Mouse (Mus musculus) adipose tissue, adult 10 weeks (tissue): Measurements from ENCODE around the gene Tmem234. TPM values are rescaled to one million over a fixed set of nuclear protein-coding genes. Genes with fewer than 3 reads are reported as not detected.

ENCODE experiments used
- polyA plus RNA-seq: library from polyadenylated mRNA; stranded (reverse); fragments of 350-450 nt; fragmentation: Illumina TruSeq; extraction: RNeasy Lipid Tissue Mini Kit (QIAGEN cat#74804); gene quantifications from one replicate; pipeline ENCODE4 v1.2.3, GENCODE M21; 2014; ENCODE audit warnings: low read depth, low replicate concordance

Gene Tmem234
- polyA plus RNA-seq, result 210 TPM

DNA sequence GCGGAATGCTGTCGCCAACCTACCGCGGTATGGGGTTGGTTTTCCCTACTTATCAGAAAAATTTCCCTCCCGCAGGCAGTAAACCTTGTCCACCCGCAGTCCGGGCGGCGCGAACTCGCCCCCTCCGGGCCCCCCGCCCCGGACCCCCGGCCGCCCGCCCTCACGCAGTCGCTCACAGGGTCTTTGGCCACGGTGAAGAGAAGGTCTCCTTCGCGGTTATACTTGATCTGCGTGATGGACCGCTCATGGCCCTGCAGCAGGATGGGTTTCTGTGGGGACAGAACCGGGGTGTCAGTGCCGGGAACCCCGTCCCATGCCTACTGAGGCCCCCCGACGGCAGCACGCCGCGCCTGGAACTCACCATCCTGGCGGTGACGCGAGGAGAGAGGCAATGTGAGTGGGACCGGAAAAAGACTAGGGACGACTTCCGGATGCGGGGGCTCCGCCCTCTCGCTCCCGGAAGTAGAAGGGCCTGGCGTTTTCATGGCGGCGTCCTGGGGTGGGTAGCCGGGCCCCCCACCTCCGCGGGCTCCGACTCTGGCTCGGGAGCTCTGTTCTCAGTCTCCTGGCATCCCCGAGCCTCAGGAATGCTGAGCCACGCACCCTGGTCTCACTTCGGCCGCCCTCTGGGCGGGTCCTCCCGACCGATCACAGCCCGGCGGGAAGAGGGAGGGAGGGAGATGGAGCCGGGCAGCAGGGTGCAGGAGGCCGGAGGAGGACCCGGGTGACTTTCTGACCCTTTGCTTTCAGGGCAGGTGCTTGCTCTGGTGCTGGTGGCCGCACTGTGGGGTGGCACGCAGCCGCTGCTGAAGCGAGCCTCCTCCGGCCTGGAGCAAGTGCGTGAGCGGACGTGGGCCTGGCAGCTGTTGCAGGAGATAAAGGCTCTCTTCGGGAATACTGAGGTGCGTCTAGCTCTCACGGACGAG, at the start of gene Tmem234, which contains the start of gene Eif3i:
Gene Tmem234, plus strand, starts transcription at position 436 of the 926 bp plus-strand sequence.
Gene Eif3i, minus strand, starts transcription at position 416 of the 926 bp plus-strand sequence.

DNA sequence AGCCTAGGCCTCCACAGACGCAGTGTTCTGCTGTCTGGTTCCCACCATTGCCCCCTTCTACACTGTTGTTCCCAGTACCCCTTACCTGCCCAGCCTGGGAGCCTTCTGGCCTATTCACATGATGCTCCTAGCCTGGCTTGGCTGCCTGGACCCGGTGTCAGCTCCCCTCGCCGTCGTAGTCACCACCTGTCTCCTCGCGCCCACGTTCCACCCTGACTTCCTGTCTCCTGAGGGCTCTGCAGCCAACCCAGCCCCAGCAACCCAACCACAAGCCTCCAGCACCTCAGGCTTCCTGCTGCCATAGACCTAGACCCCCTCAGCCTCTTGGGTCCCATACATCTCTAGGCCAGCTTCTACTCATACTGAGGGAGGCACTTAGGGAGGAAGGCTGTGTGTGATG, 27.0 kb upstream of the Tmem234 start, which contains the start of gene Lck:
Gene Lck, minus strand, starts transcription at position 212 of the 400 bp plus-strand sequence.

DNA sequence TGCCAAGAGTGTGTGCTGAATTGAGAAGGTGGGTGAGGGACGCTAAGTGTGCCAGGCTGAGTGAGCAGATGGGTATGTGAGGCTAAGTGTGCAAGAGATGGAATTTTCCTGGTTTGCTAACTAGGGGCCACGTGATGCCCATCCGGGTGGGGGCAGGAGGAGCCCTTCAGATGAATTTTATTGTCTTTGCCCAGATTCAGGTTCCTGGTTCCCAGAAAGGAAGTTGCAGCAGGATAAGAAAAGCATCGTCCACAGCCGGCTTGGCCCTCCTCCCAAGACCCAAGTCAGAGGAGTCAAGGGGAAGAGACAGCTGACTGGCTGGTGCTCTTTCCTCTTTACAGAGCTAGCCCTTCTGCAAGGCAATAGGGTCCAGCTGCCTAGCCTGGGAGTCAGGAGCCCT, 22.0 kb upstream of the Tmem234 start, which contains the start of gene Fam167b:
Gene Fam167b, minus strand, starts transcription at position 84 of the 400 bp plus-strand sequence.

DNA sequence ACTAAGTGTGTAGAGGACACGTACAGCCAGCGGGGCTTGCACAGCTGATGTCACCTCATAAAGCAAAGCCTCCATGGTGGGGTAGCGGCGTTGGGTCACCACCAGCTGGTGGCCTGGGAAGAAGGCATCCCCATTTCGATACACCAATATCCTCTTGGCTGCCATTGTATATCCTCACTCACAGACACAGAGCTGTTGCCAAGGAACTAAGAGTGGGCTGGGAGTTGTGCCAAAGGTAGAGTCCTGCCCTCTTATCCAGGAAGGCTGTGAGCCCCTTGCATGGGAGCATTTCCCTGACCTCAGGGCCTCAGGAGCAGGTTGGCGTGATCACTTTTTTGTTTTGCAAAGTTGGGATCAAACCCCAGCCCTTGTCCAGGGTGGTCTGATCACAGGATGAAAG, 13.6 kb downstream of the Tmem234 start, which contains the start of gene Dcdc2b:
Gene Dcdc2b, minus strand, starts transcription at position 165 of the 400 bp plus-strand sequence.

DNA sequence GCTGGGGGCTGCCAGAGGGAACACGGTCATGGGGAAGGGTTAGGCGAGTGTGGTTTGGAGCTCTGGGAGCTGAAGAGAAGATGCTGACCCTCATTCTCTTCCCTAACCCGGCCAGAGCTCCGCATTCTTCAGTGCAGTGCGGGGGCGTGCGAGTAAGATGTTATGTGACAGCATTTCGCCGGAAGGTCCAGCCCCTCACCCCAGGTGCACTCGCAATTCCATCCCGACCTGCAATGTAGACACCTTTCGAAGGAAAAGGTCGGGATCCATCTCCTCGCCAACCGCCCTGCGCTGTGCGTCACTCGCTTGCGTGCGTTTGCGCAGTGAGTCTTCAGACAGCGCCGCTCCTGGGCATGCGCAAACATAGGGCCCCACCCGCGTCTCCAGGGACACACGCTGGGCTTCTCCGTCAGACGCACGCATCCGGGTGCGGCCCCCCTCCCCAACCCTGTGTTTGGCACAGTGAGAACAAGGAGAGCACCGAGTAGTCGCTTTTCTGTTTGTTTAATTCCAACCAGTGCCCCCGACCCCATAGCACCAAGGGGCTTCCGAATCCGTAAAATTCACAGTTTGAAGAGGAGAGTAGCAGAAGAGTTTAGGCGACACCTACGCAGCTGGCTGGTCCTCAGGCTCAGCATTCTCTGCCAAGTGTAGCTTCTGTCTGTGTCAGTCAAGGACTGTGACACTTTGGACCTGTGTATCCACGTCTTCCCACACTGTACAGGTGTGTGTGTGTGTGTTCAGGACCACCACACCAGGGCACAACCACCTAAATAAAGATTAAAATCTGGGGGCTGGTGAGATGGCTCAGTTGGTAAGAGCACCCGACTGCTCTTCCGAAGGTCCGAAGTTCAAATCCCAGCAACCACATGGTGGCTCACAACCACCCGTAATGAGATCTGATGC, 18.6 kb downstream of the Tmem234 start, which contains the start of gene Iqcc:
Gene Iqcc, minus strand, starts transcription at position 314 of the 906 bp plus-strand sequence.

DNA sequence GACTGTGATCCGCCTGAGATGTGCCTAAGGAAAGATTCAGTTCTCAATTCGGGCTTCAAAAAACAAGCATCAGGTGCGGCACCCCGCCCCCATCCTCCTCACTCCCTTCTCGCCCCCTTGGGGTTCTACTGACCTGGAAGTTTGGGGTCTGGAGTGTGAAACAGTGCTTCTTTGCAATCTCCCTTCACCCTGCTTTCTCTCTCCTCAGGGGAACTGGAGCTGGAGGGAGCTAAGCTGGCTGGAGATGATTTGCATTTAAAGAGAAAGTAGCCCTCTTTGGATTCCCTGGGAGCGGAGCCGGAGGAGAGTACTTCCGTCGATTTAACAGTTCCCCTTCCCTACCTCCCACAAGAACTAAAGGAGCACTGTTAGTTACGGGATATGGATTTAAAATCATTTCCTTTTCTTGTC, 23.2 kb downstream of the Tmem234 start, which contains the start of gene Ccdc28b:
Gene Ccdc28b, minus strand, starts transcription at position 267 of the 411 bp plus-strand sequence.

DNA sequence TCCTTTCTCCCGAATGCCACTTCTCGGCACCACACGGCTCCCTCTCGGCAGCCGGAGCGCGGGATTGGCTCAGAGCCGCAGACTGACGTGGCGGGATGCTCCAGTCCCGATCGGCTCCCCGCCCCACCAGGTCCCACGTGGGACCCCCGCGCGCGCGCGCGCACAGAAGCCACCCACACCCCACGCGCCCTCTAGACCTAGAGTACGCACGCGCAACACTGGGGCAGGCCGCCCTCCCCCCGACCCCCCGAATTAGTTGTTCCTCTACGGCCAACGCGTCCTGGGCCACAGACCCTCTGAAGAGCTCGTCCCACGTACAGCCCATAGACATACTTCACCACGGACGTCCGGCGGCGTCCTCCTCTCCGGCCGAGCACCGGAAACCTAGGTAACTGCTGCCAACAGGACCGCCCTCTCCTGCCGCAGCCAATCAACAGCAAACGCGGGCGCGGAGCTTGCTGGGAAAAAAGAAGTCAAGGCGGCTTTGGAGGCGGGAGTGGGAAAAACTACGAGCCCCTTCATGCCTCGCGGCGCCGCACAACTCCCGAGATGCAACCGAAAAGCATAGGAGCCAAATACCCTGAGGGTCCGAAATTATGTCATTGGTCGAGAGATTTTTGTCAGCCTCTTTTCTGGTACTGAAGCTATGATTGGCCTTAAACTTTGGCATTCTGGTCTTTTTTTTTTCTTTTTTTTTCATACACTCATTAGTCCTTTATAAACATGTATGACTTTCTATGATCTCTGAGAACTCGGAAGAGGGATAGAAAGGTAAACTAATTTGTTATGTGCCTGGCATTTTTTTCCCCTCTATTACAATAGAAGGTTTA, 40.4 kb downstream of the Tmem234 start, which contains the start of gene Txlna:
Gene Txlna, minus strand, starts transcription at position 428 of the 830 bp plus-strand sequence.

DNA sequence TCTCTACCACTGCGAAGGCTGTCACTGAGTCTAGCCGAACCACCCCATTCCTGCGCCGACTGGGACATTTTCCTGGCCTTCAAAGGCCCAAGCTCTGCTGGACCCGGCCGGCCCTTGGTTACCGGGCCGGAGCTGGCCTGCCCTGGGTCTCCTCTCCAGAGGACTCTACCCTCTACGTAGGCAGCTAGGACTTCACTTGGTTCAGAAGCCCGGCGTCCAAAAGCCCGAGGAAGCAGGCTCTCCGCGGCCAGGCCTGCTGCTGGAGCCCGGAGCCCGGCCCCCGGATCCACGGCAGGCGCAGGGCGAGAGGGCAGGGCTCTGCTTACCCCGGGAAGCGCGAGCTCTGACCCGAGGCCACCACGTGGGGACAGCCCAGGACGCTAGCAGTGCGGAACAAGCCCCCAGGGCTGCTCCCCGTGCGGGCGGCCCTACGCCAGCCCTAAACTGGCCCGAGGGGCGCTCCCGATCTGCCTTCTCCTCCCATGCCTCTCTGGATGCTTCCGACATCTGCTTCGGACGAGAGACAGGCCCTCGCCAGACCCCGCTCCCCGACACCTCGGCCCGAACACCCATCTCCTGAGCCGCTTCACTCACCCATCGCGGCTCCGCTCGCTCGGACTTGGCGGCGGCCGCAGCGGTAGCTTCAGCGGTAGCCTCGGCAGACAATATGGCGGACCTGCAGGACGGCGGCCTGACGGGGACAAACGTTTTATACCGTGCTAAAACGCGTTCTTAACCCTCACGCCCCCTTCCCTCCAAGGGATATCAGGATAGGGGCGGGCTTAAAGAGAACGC, 71.8 kb downstream of the Tmem234 start, which contains the start of gene Kpna6:
Gene Kpna6, minus strand, starts transcription at position 685 of the 795 bp plus-strand sequence.

Other genes with a start within 250 kb of the Tmem234 start
- gene Zbtb8a, start 222.6 kb upstream of the Tmem234 start, polyA plus RNA-seq, result 11.8 TPM
- gene Zbtb8b, start 159.8 kb upstream of the Tmem234 start, polyA plus RNA-seq, result 1.8 TPM
- gene Bsdc1, start 139.1 kb upstream of the Tmem234 start, polyA plus RNA-seq, result 44.2 TPM
- 7.4 TPM for gene Tssk3, start 109.6 kb upstream of the Tmem234 start, polyA plus RNA-seq
- gene Fam229a, start 109.5 kb upstream of the Tmem234 start, polyA plus RNA-seq, result 11.9 TPM
- gene Marcksl1, start 87.1 kb upstream of the Tmem234 start, polyA plus RNA-seq, result 50.9 TPM
- gene Hdac1, start 58.0 kb upstream of the Tmem234 start, polyA plus RNA-seq, result 73.0 TPM
- gene Lck, start 27.0 kb upstream of the Tmem234 start, polyA plus RNA-seq, result 1.5 TPM
- gene Fam167b, start 22.1 kb upstream of the Tmem234 start, polyA plus RNA-seq, result 2.7 TPM
- gene Eif3i, start within 50 bp of the Tmem234 start, polyA plus RNA-seq, result 259 TPM
- gene Dcdc2b, start 13.6 kb downstream of the Tmem234 start, polyA plus RNA-seq, result 5.0 TPM
- 36.2 TPM for gene Iqcc, start 18.4 kb downstream of the Tmem234 start, polyA plus RNA-seq
- 41.8 TPM for gene Ccdc28b, start 23.3 kb downstream of the Tmem234 start, polyA plus RNA-seq
- 38.5 TPM for gene Txlna, start 40.4 kb downstream of the Tmem234 start, polyA plus RNA-seq
- gene Kpna6, start 72.1 kb downstream of the Tmem234 start, polyA plus RNA-seq, result 35.5 TPM
- 11.9 TPM for gene Tmem39b, start 96.2 kb downstream of the Tmem234 start, polyA plus RNA-seq
- gene Khdrbs1, start 141.6 kb downstream of the Tmem234 start, polyA plus RNA-seq, result 39.9 TPM
- 146 TPM for gene Ptp4a2, start 210.6 kb downstream of the Tmem234 start, polyA plus RNA-seq